Mouse (Mus musculus) gonadal fat pad, adult 2 months (tissue): ENCODE results near the gene Ttc5. TPM values are rescaled to one million over a fixed set of nuclear protein-coding genes. Genes with fewer than 3 reads are reported as not detected.
"Not testable (repeated sequence)": the region's sequence is repeated elsewhere in the genome, so short reads cannot be mapped to it uniquely, and the experiment has no call there.

Source experiments
- DNase-seq: peaks from one replicate; pipeline ENCODE4 v3.0.0-alpha.2; 2012; ENCODE audit warnings: low read depth
- polyA plus RNA-seq: library from polyadenylated mRNA; depleted of rRNA; stranded (reverse); fragments of >200 nt; gene quantifications from 2 replicates; pipeline ENCODE4 v1.2.3, GENCODE M21; 2012; rRNA removed

Ttc5 gene
- polyA plus RNA-seq, 1 experiment: 32.5 TPM

DNA sequence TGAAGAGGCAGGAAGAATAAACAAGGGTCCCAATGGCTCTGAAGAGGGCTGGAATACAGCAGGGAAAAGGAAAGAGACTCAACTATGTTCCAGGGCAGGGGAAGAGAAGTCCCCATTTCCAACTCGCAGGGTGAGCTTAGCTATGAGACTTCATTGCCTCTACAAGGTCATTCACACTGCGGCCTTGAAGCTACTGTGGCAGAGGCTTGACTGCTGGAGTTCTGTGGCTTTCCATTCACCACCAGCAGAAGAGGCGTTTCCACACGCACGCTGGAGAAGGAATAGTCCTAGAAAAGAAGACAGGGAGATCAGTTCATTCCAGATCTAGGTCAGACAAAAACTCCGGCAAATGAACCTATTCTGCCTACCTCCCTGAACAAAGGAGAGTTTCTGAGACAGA is 19.6 kb downstream of the Ttc5 start:
- DNase-seq: no peak

DNA sequence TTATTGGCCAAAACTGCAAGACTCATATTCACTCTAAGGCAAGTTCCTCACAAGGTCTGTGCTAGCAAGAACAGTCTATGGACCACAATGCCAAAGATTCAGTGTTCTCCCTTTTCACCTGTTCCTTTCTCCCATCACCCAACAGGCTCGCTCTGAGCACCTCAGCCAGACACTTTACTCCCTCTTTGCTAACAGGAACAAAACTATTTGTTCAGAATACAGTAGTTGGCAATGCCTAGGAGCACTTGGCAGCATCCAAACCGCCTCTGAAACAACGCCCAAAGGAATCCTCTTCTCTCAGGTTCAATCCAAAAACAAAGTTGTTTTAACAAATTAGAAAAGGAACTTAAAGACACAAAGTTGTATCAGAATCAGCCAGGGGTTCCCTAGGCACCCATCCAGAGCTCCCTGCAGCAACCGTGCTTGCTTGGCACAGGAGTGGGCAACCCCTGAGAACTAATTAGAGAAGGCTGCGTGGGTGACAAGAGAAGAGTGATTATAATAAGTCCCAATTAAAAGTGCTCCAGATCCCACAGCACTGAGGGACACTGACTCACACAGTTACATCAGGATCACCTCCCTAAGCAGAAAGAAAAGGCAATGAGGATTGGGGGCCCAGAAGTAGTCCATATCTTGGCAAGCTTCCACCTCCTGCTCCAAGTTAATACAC is 26.8 kb downstream of the Ttc5 start:
- DNase-seq: no peak

GRCm38 (mm10) chr14:50744994-50745393 is 40.3 kb downstream of the Ttc5 start, which contains the start of gene Olfr749:
TSS of gene Olfr749 (minus strand) at chr14:50745094.
- DNase-seq: no peak

DNA sequence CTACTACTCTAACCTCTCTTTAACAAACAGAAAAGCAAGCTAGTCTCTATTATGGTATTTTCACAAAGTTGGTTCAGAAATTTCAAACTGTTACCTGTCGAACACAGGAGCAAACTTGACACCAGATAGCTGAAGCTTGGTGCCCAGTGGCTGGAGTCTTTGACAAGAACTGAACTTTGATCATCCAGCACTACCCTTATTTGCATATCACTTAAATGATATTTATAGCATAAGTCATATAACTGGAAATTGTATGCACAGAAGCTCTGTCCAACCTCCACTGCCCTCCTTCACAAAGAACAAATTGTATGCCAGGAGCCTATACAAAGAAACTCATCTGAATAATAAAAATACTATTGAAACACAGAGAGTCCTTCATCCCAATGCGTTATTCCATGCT is 43.7 kb downstream of the Ttc5 start:
- DNase-seq: no peak

GRCm38 (mm10) chr14:50740334-50740733 is 45.0 kb downstream of the Ttc5 start:
- DNase-seq: no peak

DNA sequence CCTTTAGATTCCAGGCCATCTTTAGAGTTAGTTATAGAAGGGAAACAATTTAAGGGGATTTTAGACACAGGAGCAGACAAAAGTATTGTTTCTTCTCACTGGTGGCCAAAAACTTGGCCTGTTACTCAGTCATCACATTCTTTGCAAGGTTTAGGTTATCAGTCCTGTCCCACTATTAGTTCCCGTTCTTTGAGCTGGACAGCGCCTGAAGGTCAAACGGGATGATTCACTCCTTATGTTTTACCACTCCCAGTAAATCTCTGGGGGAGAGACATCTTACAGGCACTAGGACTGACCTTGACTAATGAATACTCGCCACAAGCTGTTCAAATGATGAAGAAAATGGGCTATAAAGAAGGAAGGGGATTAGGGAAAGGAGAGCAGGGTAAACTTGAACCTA is 62.9 kb downstream of the Ttc5 start:
- DNase-seq: not testable (repeated sequence)

DNA sequence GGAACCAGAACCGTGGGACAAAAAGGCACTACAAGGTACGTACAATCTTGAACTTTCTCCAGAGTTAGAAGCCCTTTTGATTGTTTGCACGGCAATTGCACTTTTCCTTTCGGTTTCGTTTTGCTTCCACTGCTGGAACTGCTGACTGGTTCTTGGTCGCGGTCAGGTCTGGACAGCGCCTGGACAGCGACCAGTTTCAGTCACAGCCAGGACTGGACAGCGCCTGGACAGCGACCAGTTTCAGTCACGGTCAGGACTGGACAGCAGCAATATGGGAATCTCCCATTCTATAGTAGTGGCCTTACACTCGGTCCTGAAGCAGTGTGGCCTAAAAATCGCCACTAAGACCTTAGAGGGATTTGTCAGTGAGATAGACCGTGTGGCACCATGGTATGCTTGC is 65.4 kb downstream of the Ttc5 start:
- DNase-seq: not testable (repeated sequence)

Other genes with a start within 250 kb of the Ttc5 start
- gene Olfr744, start 170.6 kb downstream of the Ttc5 start, polyA plus RNA-seq: not detected in 2 replicates
- gene Olfr745, start 146.1 kb downstream of the Ttc5 start, polyA plus RNA-seq: not detected in 2 replicates
- gene Olfr746, start 138.4 kb downstream of the Ttc5 start, polyA plus RNA-seq: not detected in 2 replicates
- gene Olfr747, start 92.3 kb downstream of the Ttc5 start, polyA plus RNA-seq: not detected in 2 replicates
- not detected in 2 replicates for gene Olfr748, start 78.1 kb downstream of the Ttc5 start, polyA plus RNA-seq
- gene Olfr749, start 40.4 kb downstream of the Ttc5 start, polyA plus RNA-seq: not detected in 2 replicates
- gene Ccnb1ip1, start 22.2 kb upstream of the Ttc5 start, polyA plus RNA-seq: 0.07 TPM in 1 of 2 replicates, not detected in the other
- 27.1 and 33.3 TPM in 2 replicates for gene Parp2, start 22.3 kb upstream of the Ttc5 start, polyA plus RNA-seq
- 29.1 and 43.4 TPM in 2 replicates for gene Tep1, start 85.0 kb upstream of the Ttc5 start, polyA plus RNA-seq
- gene Klhl33, start 112.0 kb upstream of the Ttc5 start, polyA plus RNA-seq: 2.1 and 2.2 TPM in 2 replicates
- 88.0 and 102 TPM in 2 replicates for gene Osgep, start 139.4 kb upstream of the Ttc5 start, polyA plus RNA-seq
- 53.7 and 58.3 TPM in 2 replicates for gene Apex1, start 139.4 kb upstream of the Ttc5 start, polyA plus RNA-seq
- 94.6 and 111 TPM in 2 replicates for gene Pip4p1, start 145.3 kb upstream of the Ttc5 start, polyA plus RNA-seq
- gene Pnp, start 145.6 kb upstream of the Ttc5 start, polyA plus RNA-seq: 73.0 and 74.1 TPM in 2 replicates
- gene Gm49342, start 159.0 kb upstream of the Ttc5 start, polyA plus RNA-seq: 59.5 and 96.5 TPM in 2 replicates
- 5.4 and 6.8 TPM in 2 replicates for gene Pnp2, start 170.5 kb upstream of the Ttc5 start, polyA plus RNA-seq
- 894 and 1,367 TPM in 2 replicates for gene Rnase10, start 222.2 kb upstream of the Ttc5 start, polyA plus RNA-seq